In genomic region chr5:135042105-135042788, GRCm38 (mm10) we compare ENCODE assay signal across 10 mouse cellular contexts. TPM values are rescaled to one million over a fixed set of nuclear protein-coding genes. Genes with fewer than 3 reads are reported as not detected.
DNase-seq lines count a peak whose midpoint lies in the region; ATAC-seq and TF ChIP-seq lines count a peak whose summit lies in the region.
"Had no signal": no experiment of that assay in that cellular context is flagged by ENCODE, and none has a peak within 500 bp of the region (broad histone marks: within the 10 kb centered on the region; RNA-seq: fewer than 3 reads in every experiment).

No protein-coding gene starts in this region.

- no peaks in the 10 kb centered on the region; the same call in 1 of the 2 replicates for H3K9me3 ChIP-seq in limb, embryonic 15.5 days
- H3K9me3 ChIP-seq in stomach, postnatal 0 days (ENCODE audit: control insufficient read depth, low read length), result no peaks in the 10 kb centered on the region
- H3K9me3 ChIP-seq: embryonic facial prominence, embryonic 15.5 days had no signal

- no peak overlapping the region for H3K4me2 ChIP-seq in limb, embryonic 15.5 days
- 0 out of 2 replicates have a peak overlapping the region, but pooled peaks have one; percentile 9 for H3K4me2 ChIP-seq in stomach, postnatal 0 days (replicated peaks; ENCODE audit: low read depth)
- H3K4me2 ChIP-seq: embryonic facial prominence, embryonic 15.5 days had no signal

- peak; percentile 32 for DNase-seq in embryo, embryonic 9.5 days (ENCODE audit: extremely low spot score)
- no peak for DNase-seq in embryo, embryonic 11 days
- DNase-seq in left cerebral cortex, adult 2 months (ENCODE audit: extremely low spot score in 1 of 2, low spot score in 2 of 2), result no peak
- no peak for DNase-seq in left cerebral cortex, postnatal 4 days
- no peak for DNase-seq in stomach, postnatal 0 days (ENCODE audit: low spot score)
- no peak for DNase-seq in layer of hippocampus, adult 8-10 months (ENCODE audit: low spot score in 2 of 2)
- DNase-seq in cerebellum, postnatal 25 days, result no peak

- no peak for TF ChIP-seq CTCF in left cerebral cortex, adult 2 months (IDR thresholded peaks at IDR 0.05)
- TF ChIP-seq CTCF in stomach, postnatal 0 days (IDR thresholded peaks at IDR 0.05; ENCODE audit: low read depth), result no peak

- TF ChIP-seq EP300 in stomach, postnatal 0 days (optimal IDR thresholded peaks at IDR 0.05), result no peak

- H3K9ac ChIP-seq in limb, embryonic 15.5 days, result no peak overlapping the region
- H3K9ac ChIP-seq in stomach, postnatal 0 days (ENCODE audit: low read length), result no peak overlapping the region
- H3K9ac ChIP-seq: embryonic facial prominence, embryonic 15.5 days had no signal

- WGBS in limb, embryonic 15.5 days, result 35% methylated on average over 21 of the region's 21 CpGs
- 52% methylated on average over 21 of the region's 21 CpGs for WGBS in stomach, postnatal 0 days

- intact Hi-C loops in left cerebral cortex, adult 2 months (cut with DNase I), result no loop called here
- intact Hi-C loops in left cerebral cortex, postnatal 4 days (cut with DNase I), result no loop called here

- H3K36me3 ChIP-seq in limb, embryonic 15.5 days, result peaks cover 45% of the 10 kb centered on the region
- no peaks in the 10 kb centered on the region for H3K36me3 ChIP-seq in stomach, postnatal 0 days (ENCODE audit: control insufficient read depth, insufficient read depth, low read length)

- no peak overlapping the region for H3K4me3 ChIP-seq in left cerebral cortex, adult 2 months
- no peak overlapping the region for H3K4me3 ChIP-seq in limb, embryonic 15.5 days
- no peak overlapping the region for H3K4me3 ChIP-seq in stomach, postnatal 0 days (ENCODE audit: low read depth, low read length)
- H3K4me3 ChIP-seq: embryonic facial prominence, embryonic 15.5 days had no signal

- ATAC-seq in limb, embryonic 15.5 days (ENCODE audit: insufficient number of reproducible peaks, low FRiP score, low TSS enrichment, low read depth), result peak; percentile 22; the same call in 1 of the 2 replicates
- peak; percentile 35 for ATAC-seq in stomach, postnatal 0 days (ENCODE audit: low FRiP score, low TSS enrichment)
- ATAC-seq: lung, postnatal 0 days had no signal

- H3K4me1 ChIP-seq in limb, embryonic 15.5 days, result peaks cover 2% of the 10 kb centered on the region; the same call in 1 of the 2 replicates
- H3K4me1 ChIP-seq in stomach, postnatal 0 days (replicated peaks; ENCODE audit: control insufficient read depth, insufficient read depth), result no peaks in the 10 kb centered on the region

- H3K27ac ChIP-seq in left cerebral cortex, adult 2 months, result peak overlapping the region; percentile 95
- H3K27ac ChIP-seq in limb, embryonic 15.5 days, result no peak overlapping the region
- H3K27ac ChIP-seq in stomach, postnatal 0 days (replicated peaks), result no peak overlapping the region
- H3K27ac ChIP-seq: embryonic facial prominence, embryonic 15.5 days had no signal

- H3K27me3 ChIP-seq in limb, embryonic 15.5 days, result no peaks in the 10 kb centered on the region
- no peaks in the 10 kb centered on the region for H3K27me3 ChIP-seq in stomach, postnatal 0 days (ENCODE audit: control insufficient read depth, insufficient read depth, low read length)
- H3K27me3 ChIP-seq: embryonic facial prominence, embryonic 15.5 days had no signal

RNA-seq across cellular contexts. Expression of gene Stx1a, which starts 19.0 kb away (rescaled TPM):
- 100 to 1,000 TPM; 340 to 346 TPM for total RNA-seq in left cerebral cortex, adult 2 months (2021)
- 100 to 1,000 TPM; 261 to 264 TPM for total RNA-seq in left cerebral cortex, postnatal 4 days (2021)
- 9.9 and 11.3 TPM in 2 replicates for polyA plus RNA-seq in limb, embryonic 15.5 days (2015; fragmentation: Nextera tagmentation; extraction: Ambion mirVana)
- 5.3 TPM in 2 replicates for polyA plus RNA-seq in stomach, postnatal 0 days (2015; fragmentation: Nextera tagmentation; extraction: Ambion mirVana)
- total RNA-seq in layer of hippocampus, adult 8-10 months (2022), result 10 to 100 TPM; 84.7 to 93.8 (median 89.2) TPM

RNA-seq across cellular contexts. Expression of gene Dnajc30, which starts 21.8 kb away (rescaled TPM):
- total RNA-seq in left cerebral cortex, adult 2 months (2021), result 10 to 100 TPM; 38.6 to 41.7 TPM
- 10 to 100 TPM; 27.4 to 30.1 TPM for total RNA-seq in left cerebral cortex, postnatal 4 days (2021)
- polyA plus RNA-seq in limb, embryonic 15.5 days (2015; fragmentation: Nextera tagmentation; extraction: Ambion mirVana), result 31.2 and 33.3 TPM in 2 replicates
- polyA plus RNA-seq in stomach, postnatal 0 days (2015; fragmentation: Nextera tagmentation; extraction: Ambion mirVana), result 24.3 and 26.1 TPM in 2 replicates
- 10 to 100 TPM; 36.5 to 43.4 (median 38.6) TPM for total RNA-seq in layer of hippocampus, adult 8-10 months (2022)

RNA-seq across cellular contexts. Expression of gene Bud23, which starts 22.5 kb away (rescaled TPM):
- total RNA-seq in left cerebral cortex, adult 2 months (2021), result 10 to 100 TPM; 53.4 to 57.3 TPM
- 10 to 100 TPM; 51.7 to 52.1 TPM for total RNA-seq in left cerebral cortex, postnatal 4 days (2021)
- 108 and 109 TPM in 2 replicates for polyA plus RNA-seq in limb, embryonic 15.5 days (2015; fragmentation: Nextera tagmentation; extraction: Ambion mirVana)
- polyA plus RNA-seq in stomach, postnatal 0 days (2015; fragmentation: Nextera tagmentation; extraction: Ambion mirVana), result 46.8 and 51.9 TPM in 2 replicates
- 10 to 100 TPM; 46.6 to 64.1 (median 52.9) TPM for total RNA-seq in layer of hippocampus, adult 8-10 months (2022)

RNA-seq across cellular contexts. Expression of gene Abhd11, which starts 33.3 kb away (rescaled TPM):
- 10 to 100 TPM; 31.3 to 39.3 TPM for total RNA-seq in left cerebral cortex, adult 2 months (2021)
- total RNA-seq in left cerebral cortex, postnatal 4 days (2021), result 10 to 100 TPM; 56.6 to 60.8 TPM
- polyA plus RNA-seq in limb, embryonic 15.5 days (2015; fragmentation: Nextera tagmentation; extraction: Ambion mirVana), result 66.1 and 68.2 TPM in 2 replicates
- polyA plus RNA-seq in stomach, postnatal 0 days (2015; fragmentation: Nextera tagmentation; extraction: Ambion mirVana), result 56.5 and 64.0 TPM in 2 replicates
- total RNA-seq in layer of hippocampus, adult 8-10 months (2022), result 10 to 100 TPM; 30.3 to 35.3 (median 33.6) TPM

RNA-seq across cellular contexts. Expression of gene Vps37d, which starts 35.8 kb away (rescaled TPM):
- total RNA-seq in left cerebral cortex, adult 2 months (2021), result 10 to 100 TPM; 26.8 to 30.8 TPM
- 10 to 100 TPM; 46.1 TPM for total RNA-seq in left cerebral cortex, postnatal 4 days (2021)
- polyA plus RNA-seq in limb, embryonic 15.5 days (2015; fragmentation: Nextera tagmentation; extraction: Ambion mirVana), result 7.6 and 9.5 TPM in 2 replicates
- polyA plus RNA-seq in stomach, postnatal 0 days (2015; fragmentation: Nextera tagmentation; extraction: Ambion mirVana), result 3.3 and 3.4 TPM in 2 replicates
- total RNA-seq in layer of hippocampus, adult 8-10 months (2022), result 10 to 100 TPM; 26.0 to 29.5 (median 28.7) TPM
